Mouse (Mus musculus) c-Kit-positive CD71-positive TER-119-negative erythroid progenitor cells, embryonic 14.5 days (primary cell): Measurements from ENCODE around the gene Golga5.

Experiments
- DNase-seq: peaks from one replicate; pipeline ENCODE4 v3.0.0-alpha.2; 2013; ENCODE audit warnings: low read depth

Golga5 gene

GRCm38 (mm10) chr12:102468894-102469764 lies at the start of gene Golga5:
Golga5 (plus strand) TSS chr12:102469135.
- DNase-seq, result peak; percentile 89

GRCm38 (mm10) chr12:102419544-102419943 lies 49.4 kb upstream of the Golga5 start:
- DNase-seq, result no peak

GRCm38 (mm10) chr12:102420168-102420890 lies 48.6 kb upstream of the Golga5 start:
- DNase-seq, result peak; percentile 70

GRCm38 (mm10) chr12:102422065-102422464 lies 46.9 kb upstream of the Golga5 start:
- no peak for DNase-seq

DNA sequence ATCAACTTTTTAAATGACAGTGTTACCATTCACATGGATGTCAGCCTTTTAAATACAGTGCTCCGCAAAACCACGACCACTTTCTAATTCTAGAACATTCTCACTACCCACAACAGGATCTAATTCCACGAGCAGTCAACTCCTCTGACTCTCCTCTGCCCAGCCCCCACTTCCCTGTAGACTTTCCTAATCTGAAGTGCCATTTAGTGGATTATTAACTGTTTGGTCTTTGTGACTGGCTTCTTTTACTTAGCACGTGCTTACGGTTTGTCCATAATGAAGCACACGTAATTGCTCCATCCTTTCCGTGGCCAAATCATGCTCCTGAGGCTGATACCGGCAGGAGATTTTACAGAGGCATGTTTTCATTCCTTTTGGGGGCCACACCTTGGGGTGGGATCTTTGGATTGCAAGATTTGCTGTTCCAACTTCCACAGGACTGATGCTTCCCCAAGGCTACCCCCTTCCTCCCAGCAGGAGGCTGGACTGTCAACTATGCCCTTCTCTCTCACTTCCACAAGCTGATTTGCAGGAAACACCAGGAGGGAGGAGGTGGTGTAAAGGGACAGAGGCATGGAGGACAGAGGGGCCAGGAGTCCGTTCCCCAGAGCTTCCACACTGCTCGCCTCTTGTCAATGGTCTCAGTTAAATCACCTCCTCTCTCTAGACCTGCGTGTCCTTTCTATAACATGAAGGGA lies 46.2 kb upstream of the Golga5 start:
- DNase-seq, result no peak

DNA sequence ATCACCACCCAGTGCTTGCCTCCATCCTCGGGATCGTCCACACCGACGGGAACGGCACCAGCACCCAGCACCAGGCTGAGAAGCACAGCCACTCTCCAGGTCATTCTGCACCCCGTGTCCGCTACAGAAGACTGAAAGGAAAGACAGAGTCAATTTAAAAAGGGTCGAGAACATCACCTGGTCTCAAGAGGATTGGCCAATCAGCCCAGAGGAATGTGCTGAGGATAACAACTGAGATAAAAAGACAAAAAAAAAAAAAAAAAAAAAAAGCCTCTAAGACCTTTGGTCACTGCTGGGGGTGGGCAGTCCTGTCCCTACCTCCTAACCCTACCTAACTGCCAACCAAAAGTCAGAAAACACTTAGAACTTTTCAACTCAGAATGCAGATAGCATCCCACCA lies 45.3 kb upstream of the Golga5 start:
- no peak for DNase-seq

DNA sequence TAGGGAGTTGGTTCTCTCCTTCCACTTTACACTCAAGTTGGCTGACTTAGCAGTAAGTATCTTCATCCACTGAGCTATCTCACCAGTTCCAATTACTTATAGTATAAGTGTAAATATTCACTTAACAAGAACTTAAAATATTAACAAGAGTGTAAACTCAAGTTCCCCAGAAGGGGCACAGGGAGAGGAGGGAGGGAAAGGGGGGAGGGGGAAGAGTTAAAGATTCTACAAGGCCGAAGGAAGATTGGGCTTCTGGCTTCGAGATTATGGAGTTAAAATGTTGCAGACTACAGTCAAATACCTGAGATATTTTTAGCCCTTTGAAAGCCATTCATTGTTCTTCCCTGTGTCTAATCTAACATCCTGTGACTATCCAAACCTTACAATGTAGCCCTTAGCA lies 44.5 kb upstream of the Golga5 start:
- no peak for DNase-seq

- DNase-seq, result no peak
Measured at GRCm38 (mm10) chr12:102425048-102425578, 43.8 kb upstream of the Golga5 start.

- DNase-seq, result peak; percentile 75
Measured at GRCm38 (mm10) chr12:102426285-102426684, 42.6 kb upstream of the Golga5 start.

DNA sequence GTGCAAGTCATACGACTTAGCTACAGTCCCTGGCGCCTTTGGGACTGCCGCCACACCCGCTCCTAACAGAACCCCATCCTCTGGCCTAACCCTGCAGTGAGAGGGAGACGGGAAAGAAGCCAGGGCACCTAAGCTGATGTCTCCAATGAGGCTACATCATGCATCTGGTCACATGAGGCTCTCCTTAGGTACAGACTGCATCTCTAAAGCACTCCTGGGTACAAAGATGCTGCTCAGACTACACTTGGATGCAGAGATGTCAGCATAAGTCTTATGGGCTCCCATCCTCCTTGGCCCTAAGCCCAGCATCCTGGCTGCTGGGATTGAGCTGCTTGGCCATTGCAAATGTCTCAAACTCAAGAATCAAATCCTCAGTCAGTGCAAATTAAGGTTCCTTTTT lies 39.3 kb upstream of the Golga5 start:
- no peak for DNase-seq

DNA sequence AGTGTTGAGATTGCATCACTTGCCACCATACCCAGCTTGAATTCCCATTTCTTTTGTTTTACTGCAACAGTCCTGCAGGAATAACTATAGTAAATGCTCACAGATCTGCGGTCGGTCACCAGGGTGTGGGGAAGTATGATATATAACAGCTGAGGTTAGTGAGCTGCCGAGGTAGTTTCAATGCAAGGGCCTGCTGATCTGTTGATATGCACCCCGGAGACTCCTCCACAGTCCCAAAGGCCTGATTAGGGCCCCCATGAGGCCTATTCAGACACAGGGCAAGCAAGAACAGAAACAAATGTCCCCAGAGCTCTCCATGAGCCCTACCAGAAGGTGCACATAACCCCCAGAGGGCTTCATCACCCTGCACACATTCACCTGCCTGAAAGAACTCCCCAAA lies 38.7 kb upstream of the Golga5 start:
- no peak for DNase-seq

- no peak for DNase-seq
Measured at GRCm38 (mm10) chr12:102432238-102432637, 36.7 kb upstream of the Golga5 start.

- no peak for DNase-seq
Measured at GRCm38 (mm10) chr12:102434107-102434506, 34.8 kb upstream of the Golga5 start.

- no peak for DNase-seq
Measured at GRCm38 (mm10) chr12:102436939-102437526, 31.9 kb upstream of the Golga5 start.

GRCm38 (mm10) chr12:102437952-102438351 lies 31.0 kb upstream of the Golga5 start:
- no peak for DNase-seq

DNA sequence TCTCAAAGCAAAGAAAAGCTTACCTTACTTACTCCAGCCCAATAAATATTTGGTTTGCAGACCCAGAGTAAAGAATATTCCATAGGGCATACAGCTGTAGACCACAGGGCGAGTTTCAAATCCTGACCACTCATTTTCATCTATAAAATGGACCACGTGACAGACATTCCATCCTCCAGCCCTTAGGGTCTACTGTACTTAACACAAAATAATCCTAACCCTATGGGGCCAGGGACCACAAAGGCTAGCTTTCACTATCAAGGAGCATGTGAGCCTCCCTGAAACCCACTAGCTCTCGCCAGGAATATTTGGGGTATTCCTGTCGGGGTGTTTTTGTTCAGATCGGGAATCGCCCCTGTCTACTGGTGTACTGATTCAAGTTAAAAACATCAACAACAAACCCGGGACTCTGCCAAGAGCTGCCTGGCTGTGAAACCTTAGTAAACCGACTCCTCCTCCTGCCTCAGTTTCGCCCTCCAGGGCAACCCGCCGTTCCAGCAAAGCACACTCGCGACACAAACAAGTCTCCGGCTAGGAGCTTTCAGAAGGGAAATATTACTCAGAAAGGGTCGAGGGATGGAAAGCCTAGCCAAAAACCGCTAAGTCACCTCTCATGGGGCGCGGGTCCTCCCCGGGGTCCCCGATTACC lies 29.8 kb upstream of the Golga5 start:
- no peak for DNase-seq

- peak; percentile 90 for DNase-seq
Measured at GRCm38 (mm10) chr12:102439632-102440023, 29.3 kb upstream of the Golga5 start, which contains the start of gene Lgmn. Lgmn (minus strand) TSS chr12:102439813.

- DNase-seq, result no peak
Measured at GRCm38 (mm10) chr12:102440551-102440950, 28.4 kb upstream of the Golga5 start.

DNA sequence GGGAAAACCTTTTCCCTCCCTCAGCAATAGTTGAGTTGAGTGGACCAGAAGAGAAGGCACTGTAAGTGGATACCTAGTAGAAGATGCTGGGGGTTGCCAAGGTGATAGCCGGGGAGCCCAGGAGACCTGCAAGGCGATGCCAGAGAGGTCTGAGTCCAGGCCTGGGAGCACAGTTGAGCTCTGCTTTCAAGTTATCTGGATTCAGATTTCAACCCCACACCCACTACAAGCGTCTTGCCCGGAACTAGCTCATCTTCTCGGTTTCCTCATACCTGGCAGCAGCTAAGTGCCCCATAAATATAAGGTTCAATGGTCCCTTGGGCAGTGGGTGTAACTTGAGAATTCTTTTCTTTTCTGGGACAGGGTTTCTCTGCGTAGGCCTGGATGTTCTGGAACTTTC lies 27.8 kb upstream of the Golga5 start:
- no peak for DNase-seq

DNA sequence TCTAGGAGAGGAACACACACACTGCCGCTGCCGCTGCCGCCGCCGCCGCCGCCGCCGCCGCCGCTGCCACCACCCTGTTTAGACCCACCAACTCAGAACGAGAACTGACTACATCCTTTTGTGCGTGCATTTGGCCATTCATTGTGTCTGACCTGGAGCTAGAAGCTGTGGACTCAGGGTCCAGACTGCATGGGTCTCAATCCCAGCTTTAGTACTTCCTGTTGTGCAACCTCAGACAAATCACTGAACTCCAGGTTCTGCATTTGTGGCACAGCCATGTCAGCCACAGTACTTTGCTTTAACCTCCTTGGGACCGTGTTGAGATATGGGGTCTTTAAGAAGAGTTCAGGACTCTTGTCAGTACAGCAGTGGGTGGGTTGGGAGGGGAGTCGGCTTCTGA lies 26.3 kb upstream of the Golga5 start:
- no peak for DNase-seq

GRCm38 (mm10) chr12:102443676-102444075 lies 25.3 kb upstream of the Golga5 start:
- DNase-seq, result no peak
